Mouse (Mus musculus) heart, embryonic 10.5 days (tissue): ENCODE measurements around the gene Adcy1. TPM values are rescaled to one million over a fixed set of nuclear protein-coding genes. Genes with fewer than 3 reads are reported as not detected.
A peak's percentile ranks its signal among the peaks of the same experiment; 100 is the strongest.

ENCODE experiments used
- DNase-seq: peaks from one replicate; pipeline ENCODE4 v3.0.0-alpha.2; 2017; ENCODE audit warnings: low spot score
- H3K27ac ChIP-seq: fragments of 300-500 bp; sonication (generic); 2 replicates; pipeline ENCODE4 v1.5.1; 2016; ENCODE audit warnings: mild to moderate bottlenecking
- H3K27me3 ChIP-seq: fragments of 300-500 bp; sonication (generic); 2 replicates; pipeline ENCODE4 v1.6.1; 2016; ENCODE audit warnings: mild to moderate bottlenecking; ENCODE audit not compliant: poor library complexity, insufficient read depth, severe bottlenecking
- H3K36me3 ChIP-seq: fragments of 300-500 bp; sonication (generic); 2 replicates; pipeline ENCODE4 v1.6.1; 2016; ENCODE audit warnings: mild to moderate bottlenecking, moderate library complexity
- H3K4me1 ChIP-seq: fragments of 300-500 bp; sonication (generic); 2 replicates; pipeline ENCODE4 v1.6.1; 2016; ENCODE audit warnings: mild to moderate bottlenecking
- H3K4me3 ChIP-seq: fragments of 300-500 bp; sonication (generic); 2 replicates; pipeline ENCODE4 v1.5.1; 2016; ENCODE audit warnings: mild to moderate bottlenecking, moderate library complexity
- H3K9me3 ChIP-seq: fragments of 300-500 bp; sonication (generic); 2 replicates; pipeline ENCODE4 v1.6.1; 2016; ENCODE audit warnings: mild to moderate bottlenecking, moderate library complexity
- WGBS: fragments of 180-500 bp; shearing (Covaris S2); methylation state at CpG from one replicate; pipeline ENCODE4 v1.1.7; 2016; 5-methylcytosine and 5-hydroxymethylcytosine counted together
- polyA plus RNA-seq: library from polyadenylated mRNA; unstranded; fragments of >200 nt; fragmentation: Nextera tagmentation; extraction: Ambion mirVana; gene quantifications from 2 replicates; pipeline ENCODE4 v1.2.1, GENCODE M21; 2016

Gene Adcy1
- polyA plus RNA-seq, 1 experiment from 2014 or later, result 2.0 TPM

DNA sequence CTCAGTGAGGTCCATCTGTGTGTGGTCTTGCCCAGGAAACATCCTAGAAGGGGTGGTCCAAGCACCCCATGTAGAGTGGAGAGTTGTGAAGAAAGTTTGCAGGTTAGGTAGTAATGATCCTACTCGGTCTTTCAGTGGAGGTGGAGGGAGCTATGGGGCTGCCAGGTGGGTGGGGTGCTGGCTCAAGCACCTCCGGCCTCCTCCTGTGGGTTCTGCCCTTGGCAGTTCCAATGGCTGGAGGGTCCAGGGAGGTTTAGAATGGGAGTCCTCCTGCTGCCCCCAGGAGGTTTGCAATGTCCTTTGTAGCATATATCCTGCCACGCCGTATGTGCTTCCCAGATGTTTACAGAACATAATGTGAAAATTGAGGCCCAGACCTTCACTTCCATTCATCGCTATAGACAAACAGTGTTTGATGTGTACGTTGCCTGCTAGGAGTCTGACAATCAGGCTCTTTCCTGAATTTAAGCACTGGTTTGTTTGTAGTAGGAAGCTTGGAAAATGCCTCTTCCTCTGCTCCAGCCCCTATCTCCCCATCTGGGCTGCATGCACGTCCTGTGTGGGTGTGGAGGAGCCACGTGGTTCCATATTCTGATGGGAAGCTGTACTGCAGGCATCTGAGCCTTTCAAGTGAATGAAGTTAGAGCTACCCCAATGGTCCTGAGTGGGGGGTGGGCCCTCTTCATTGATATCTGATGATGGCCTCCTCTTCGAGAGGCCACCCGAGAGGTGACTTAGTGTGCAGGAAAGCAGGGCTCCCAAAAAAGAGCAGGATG is 135.4 kb downstream of the Adcy1 start:
- Histone ChIP-seq H3K9me3 (no peaks in the 10 kb centered on the region), H3K27me3 (peaks cover 8% of the 10 kb centered on the region; the same call in 1 of the 2 replicates), H3K4me3 (no peak overlapping the region), H3K36me3 (no peaks in the 10 kb centered on the region), H3K4me1 (no peaks in the 10 kb centered on the region), H3K27ac (0 out of 2 replicates have a peak overlapping the region, but pooled peaks have one; percentile 25)
- 71% methylated on average over 10 of the region's 10 CpGs for WGBS
- DNase-seq, result no peak

DNA sequence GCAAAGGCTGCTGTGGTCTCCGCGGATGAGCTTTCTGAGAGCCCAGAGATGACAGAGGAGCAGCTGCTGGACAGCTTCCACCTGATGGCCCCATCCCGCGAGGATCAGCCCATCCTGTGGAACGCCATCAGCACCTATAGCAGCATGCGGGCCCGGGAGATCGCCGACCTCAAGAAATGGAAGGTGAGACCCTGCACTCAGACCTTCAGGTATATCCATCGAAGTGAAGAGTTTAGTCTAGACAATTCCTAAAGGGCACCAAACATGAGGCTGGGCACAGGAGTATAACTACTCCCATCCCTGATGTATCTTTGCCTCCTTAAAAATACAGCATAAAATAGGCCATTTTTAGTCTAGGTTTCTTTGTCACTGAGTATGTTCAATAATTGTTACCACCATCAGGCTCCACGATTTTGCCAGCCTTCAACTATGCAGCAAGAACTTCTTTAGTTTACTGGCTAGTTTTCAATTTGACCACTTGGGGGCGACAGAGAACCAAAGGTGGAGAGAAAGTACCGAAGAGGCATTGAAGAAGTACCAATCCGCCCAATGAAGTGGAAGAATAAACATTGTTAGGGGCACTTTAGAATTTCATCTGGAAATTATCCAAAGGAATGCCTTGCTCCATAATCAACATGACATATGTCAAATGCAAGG is 136.6 kb downstream of the Adcy1 start:
- H3K4me3 ChIP-seq, result no peak overlapping the region
- H3K9me3 ChIP-seq, result no peaks in the 10 kb centered on the region
- no peaks in the 10 kb centered on the region for H3K4me1 ChIP-seq
- WGBS, result 48% methylated on average over 14 of the region's 14 CpGs
- no peaks in the 10 kb centered on the region for H3K36me3 ChIP-seq
- no peak overlapping the region for H3K27ac ChIP-seq
- peaks cover 8% of the 10 kb centered on the region; the same call in 1 of the 2 replicates for H3K27me3 ChIP-seq
- DNase-seq, result no peak

DNA sequence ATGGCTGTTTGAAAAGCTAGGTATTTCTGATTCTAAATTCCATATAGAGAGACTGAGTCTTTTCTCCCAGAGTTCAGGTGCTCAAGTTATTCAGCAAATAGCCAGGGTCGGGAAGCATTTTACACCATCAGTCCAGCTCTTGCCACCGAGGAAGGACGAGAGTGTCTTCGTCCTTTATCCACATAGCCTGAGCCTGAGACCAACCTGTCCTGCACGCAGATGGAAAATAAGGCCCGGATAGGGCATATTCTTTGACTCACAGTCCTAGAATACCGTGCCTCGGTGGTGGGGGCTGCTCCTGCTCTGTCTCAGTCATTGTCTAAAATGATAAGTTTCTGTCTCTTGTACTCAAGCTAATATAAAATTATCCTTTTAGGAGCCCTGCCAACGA is 137.1 kb downstream of the Adcy1 start:
- H3K27ac ChIP-seq, result no peak overlapping the region
- H3K36me3 ChIP-seq, result no peaks in the 10 kb centered on the region
- no peak for DNase-seq
- no peak overlapping the region for H3K4me3 ChIP-seq
- H3K9me3 ChIP-seq, result no peaks in the 10 kb centered on the region
- WGBS, result 73% methylated on average over 9 of the region's 9 CpGs
- H3K4me1 ChIP-seq, result no peaks in the 10 kb centered on the region
- H3K27me3 ChIP-seq, result peaks cover 8% of the 10 kb centered on the region; the same call in 1 of the 2 replicates

DNA sequence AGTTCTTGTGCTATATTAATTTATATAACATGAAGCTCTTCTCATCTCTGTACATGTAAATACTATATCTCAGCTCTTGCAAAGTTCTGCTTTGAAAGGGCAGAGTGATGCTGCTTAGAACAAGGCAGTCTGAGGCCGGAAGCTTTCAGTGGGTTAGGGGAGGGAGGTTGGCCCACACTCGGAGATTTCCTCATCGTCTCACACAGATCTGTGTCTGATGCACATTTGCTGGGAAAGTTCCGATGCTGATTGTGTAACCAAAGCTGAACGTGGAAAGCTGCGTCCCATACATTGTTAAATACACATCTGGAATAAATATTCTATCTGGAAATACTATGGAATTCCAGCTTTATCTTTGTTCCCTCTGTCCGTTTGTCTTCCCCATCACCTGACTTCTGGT is 138.9 kb downstream of the Adcy1 start:
- Histone ChIP-seq H3K27ac (no peak overlapping the region), H3K4me3 (no peak overlapping the region), H3K4me1 (no peaks in the 10 kb centered on the region), H3K9me3 (no peaks in the 10 kb centered on the region), H3K36me3 (no peaks in the 10 kb centered on the region), H3K27me3 (peaks cover 8% of the 10 kb centered on the region; the same call in 1 of the 2 replicates)
- DNase-seq, result no peak
- 76% methylated on average over 7 of the region's 7 CpGs for WGBS

DNA sequence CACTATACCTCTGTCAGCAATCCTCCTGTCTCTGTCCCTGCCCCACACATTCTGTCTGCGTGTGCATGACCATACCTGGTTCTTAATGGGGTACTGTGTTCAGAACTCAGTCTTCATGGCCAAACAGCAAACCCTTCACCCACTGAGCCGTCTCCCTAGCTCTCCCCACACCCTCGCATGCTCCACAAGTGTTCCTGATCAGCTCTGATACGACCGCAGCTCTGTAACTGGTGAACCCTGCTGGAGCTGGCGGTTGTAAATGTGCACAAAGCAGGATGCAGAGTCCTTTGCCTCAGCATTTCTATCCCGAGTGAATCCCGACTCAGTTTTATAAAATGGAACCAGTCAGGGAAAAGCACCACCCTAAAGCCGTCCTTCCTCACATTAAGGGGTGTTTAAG is 140.6 kb downstream of the Adcy1 start:
- WGBS, result 84% methylated on average over 9 of the region's 9 CpGs

DNA sequence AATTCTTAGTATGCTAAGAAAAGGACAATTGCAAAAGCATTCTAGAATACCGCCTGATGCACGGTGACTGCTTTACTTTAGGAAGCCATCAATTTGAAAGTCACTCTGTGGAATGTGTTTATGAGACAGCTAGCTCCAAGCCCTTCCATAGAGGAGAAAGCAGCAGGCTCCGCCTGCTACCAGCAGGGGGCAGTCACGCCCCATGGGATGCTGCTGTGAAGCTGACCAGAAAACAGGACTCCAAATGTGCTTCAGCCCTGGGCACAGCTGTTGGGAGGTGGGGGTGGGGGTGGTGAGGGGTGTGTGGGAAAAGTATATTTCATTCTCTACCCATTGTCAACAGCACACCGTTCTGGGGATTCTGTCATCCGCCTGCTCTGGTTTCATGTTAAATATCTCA is 147.1 kb downstream of the Adcy1 start:
- Histone ChIP-seq H3K4me3 (no peak overlapping the region), H3K9me3 (no peaks in the 10 kb centered on the region), H3K27me3 (peaks cover 39% of the 10 kb centered on the region), H3K27ac (no peak overlapping the region), H3K4me1 (peaks cover 14% of the 10 kb centered on the region), H3K36me3 (peaks cover 11% of the 10 kb centered on the region; the same call in 1 of the 2 replicates)
- peak; percentile 87 for DNase-seq
- WGBS, result 26% methylated on average over 6 of the region's 6 CpGs

More for the DNA sequence above, 140.6 kb downstream of the Adcy1 start:
- no peaks in the 10 kb centered on the region for H3K4me1 ChIP-seq
- no peaks in the 10 kb centered on the region for H3K27me3 ChIP-seq
- no peak overlapping the region for H3K4me3 ChIP-seq
- DNase-seq, result no peak
- H3K36me3 ChIP-seq, result peaks cover 5% of the 10 kb centered on the region; the same call in 1 of the 2 replicates
- H3K9me3 ChIP-seq, result no peaks in the 10 kb centered on the region
- H3K27ac ChIP-seq, result no peak overlapping the region

DNA sequence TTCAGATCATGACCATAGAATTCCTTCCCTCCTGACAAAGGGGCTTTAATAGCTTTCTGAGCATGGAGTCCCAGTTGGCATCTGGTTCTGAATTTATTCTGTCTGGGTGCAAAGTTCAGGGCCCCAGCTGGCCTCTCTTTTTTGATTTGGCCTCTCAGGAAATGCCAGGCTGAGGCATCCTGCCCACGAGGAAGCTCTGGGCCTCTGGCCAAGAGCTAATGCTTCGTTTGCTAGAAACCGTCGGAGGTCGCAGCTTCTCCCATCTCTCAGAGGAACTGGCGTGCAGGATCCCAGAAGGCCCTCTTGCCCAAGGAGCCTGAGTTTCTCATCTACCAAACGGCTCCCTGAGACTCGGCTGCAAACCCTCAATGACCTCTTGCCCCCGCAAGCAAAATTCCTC is 147.9 kb downstream of the Adcy1 start:
- H3K27ac ChIP-seq, result no peak overlapping the region
- H3K27me3 ChIP-seq, result peaks cover 39% of the 10 kb centered on the region
- no peaks in the 10 kb centered on the region for H3K9me3 ChIP-seq
- WGBS, result 32% methylated on average over 9 of the region's 9 CpGs
- peaks cover 11% of the 10 kb centered on the region; the same call in 1 of the 2 replicates for H3K36me3 ChIP-seq
- no peak overlapping the region for H3K4me3 ChIP-seq
- peaks cover 14% of the 10 kb centered on the region for H3K4me1 ChIP-seq
- DNase-seq, result no peak

DNA sequence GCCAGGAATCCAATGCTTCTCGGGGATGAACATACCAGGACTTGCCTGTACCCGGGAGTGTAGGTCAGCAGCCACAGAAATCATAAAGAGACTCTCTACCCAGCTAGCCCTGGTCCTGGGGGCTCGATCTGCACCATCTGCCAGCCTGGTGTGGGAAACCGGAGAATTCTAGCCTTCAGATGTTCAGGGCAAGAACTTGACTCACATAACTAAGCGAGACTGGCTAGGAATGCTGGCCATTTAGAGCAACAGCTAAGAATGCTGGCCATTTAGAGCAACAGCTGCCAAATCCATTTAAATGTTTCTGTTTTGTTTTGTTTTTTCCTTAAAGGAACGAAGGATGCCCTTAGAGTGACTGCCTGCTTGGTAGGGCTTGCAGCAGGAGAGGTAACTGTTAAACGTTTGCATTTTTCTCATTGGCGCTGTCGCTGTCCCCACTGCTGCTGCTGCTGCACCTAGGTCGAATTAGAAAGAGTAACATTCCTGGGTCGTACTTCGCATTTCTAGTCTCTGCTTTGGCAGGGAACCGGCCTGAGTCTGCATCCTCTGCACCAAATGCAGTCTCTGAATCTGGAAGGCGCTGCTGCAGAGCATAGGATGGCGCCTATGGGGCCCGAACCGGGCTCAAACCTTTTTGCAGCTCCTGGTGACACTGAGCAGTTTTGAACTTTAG is 149.0 kb downstream of the Adcy1 start:
- no peak for DNase-seq
- 21% methylated on average over 17 of the region's 17 CpGs for WGBS
- H3K9me3 ChIP-seq, result no peaks in the 10 kb centered on the region
- peaks cover 14% of the 10 kb centered on the region for H3K4me1 ChIP-seq
- peak overlapping the region; percentile 78 for H3K4me3 ChIP-seq
- peaks cover 11% of the 10 kb centered on the region; the same call in 1 of the 2 replicates for H3K36me3 ChIP-seq
- no peak overlapping the region for H3K27ac ChIP-seq
- H3K27me3 ChIP-seq, result peaks cover 39% of the 10 kb centered on the region

DNA sequence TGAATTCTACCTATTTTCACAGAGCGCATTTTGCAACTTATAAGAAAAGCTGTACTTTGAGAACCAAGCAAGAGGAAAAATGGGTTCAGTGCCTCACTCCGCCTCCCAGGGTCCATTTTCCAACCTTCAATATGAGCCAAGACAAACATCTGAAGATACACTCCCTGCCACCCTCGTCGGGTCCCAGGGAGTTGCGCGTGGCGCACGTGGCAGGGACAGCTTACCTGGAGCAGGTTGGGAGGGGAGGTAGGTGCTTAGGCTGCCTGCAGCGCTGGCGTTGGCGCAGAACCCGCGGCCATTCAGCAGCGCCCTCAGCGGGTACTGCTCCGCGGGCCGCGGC is 149.8 kb downstream of the Adcy1 start:
- H3K9me3 ChIP-seq, result no peaks in the 10 kb centered on the region
- peak overlapping the region; percentile 78 for H3K4me3 ChIP-seq
- no peak for DNase-seq
- peaks cover 14% of the 10 kb centered on the region for H3K4me1 ChIP-seq
- 1% methylated on average over 19 of the region's 19 CpGs for WGBS
- H3K36me3 ChIP-seq, result peaks cover 11% of the 10 kb centered on the region; the same call in 1 of the 2 replicates
- H3K27ac ChIP-seq, result peak overlapping the region; percentile 74
- H3K27me3 ChIP-seq, result peaks cover 39% of the 10 kb centered on the region

DNA sequence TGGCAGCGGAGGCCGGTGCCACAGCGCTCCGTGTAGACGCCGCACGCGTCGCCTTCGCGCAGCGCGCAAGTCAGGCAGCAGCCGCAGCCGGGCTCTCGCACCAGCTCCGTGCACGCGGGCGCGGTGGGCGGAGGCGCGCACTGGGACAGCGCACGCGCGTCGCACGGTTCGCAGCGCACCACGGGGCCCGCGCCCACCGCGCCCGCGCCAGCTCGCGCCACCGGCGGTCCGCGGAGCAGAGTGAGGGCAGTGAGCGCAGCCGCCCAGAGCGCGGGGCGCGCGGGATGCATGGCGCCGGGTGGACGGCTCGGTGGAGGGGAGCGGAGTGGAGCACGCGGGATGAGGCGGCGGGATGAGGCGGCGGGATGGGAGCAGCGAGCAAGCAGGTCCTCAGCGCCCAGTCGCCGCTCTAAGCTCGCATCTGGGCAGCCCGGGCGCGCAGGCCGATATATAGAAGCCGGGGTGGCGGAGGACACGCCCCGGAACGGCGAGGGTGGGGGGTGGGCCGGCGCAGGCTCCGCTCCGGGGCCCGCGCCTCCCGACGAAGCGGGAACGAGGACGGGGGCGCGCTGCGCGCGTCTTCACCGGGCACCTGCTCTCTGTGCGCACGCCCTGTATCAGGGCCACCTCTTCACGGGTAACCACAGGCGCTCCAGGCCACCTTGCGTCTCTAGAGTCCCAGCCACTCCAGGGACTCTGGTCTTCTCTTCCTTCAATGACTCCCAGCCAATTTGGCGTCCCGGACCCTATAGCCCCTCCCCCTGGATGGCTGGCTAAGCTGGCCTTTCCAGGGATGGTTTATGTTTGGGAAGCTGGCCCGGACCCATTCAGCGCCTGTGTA is 150.4 kb downstream of the Adcy1 start, which contains the start of gene Igfbp3:
Igfbp3 (minus strand) TSS at position 423 of the 841 bp plus-strand sequence.
- Histone ChIP-seq H3K4me1 (peaks cover 14% of the 10 kb centered on the region), H3K27ac (peak within 1 kb of the TSS; percentile 74)

DNA sequence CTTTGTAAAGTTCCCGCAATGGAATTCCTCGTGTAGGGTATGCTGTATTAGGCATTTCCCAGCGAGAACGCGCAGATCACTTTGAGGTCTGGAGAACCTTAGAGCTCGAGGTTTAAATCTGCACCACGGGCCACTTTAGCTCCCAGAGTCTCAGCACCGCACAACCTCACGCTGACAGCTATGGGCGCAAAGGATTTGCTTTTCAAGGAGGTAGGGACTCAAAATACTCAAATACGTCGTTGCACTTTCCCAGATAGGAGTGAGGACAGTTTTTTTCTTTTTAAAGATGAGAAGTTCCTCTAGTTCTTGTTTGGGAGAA is 151.0 kb downstream of the Adcy1 start:
- peaks cover 39% of the 10 kb centered on the region for H3K27me3 ChIP-seq
- 0 out of 2 replicates have a peak, but pooled peaks cover 4% of the 10 kb centered on the region for H3K36me3 ChIP-seq
- H3K27ac ChIP-seq, result no peak overlapping the region
- 1% methylated on average over 12 of the region's 12 CpGs for WGBS
- peak overlapping the region; percentile 78 for H3K4me3 ChIP-seq
- DNase-seq, result no peak
- no peaks in the 10 kb centered on the region for H3K9me3 ChIP-seq
- H3K4me1 ChIP-seq, result peaks cover 14% of the 10 kb centered on the region

More for the DNA sequence above, 150.4 kb downstream of the Adcy1 start, which contains the start of gene Igfbp3:
- no peaks in the 10 kb centered on the region for H3K9me3 ChIP-seq
- peaks cover 39% of the 10 kb centered on the region for H3K27me3 ChIP-seq
- DNase-seq, result no peak
- WGBS, result 1% methylated on average over 99 of the region's 104 CpGs
- peak within 1 kb of the TSS; percentile 78 for H3K4me3 ChIP-seq
- peaks cover 8% of the 10 kb centered on the region; the same call in 1 of the 2 replicates for H3K36me3 ChIP-seq

DNA sequence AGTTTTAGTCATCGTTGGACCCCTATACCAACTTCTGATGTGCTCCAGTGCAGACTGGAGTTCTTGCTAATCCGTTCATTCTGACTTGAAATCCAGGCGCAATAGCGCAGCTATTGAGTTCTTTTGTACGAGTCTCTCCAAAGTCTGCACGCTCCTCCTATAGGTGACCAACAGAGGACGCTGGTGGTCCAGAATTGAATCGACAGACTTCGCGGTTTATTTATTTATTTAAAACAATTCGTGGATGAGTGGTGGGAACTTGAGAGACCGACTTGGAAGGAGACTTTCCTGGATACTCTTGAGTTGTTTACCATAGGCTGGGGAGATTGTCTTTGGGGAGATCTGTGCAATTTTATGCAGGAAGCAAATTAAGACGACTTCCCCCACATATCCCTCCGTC is 151.5 kb downstream of the Adcy1 start:
- 5% methylated on average over 14 of the region's 14 CpGs for WGBS
- Histone ChIP-seq H3K9me3 (no peaks in the 10 kb centered on the region), H3K27me3 (peaks cover 39% of the 10 kb centered on the region), H3K27ac (no peak overlapping the region), H3K4me1 (peaks cover 14% of the 10 kb centered on the region), H3K36me3 (0 out of 2 replicates have a peak, but pooled peaks cover under 1% of the 10 kb centered on the region), H3K4me3 (peak overlapping the region; percentile 78)
- no peak for DNase-seq
